Mouse (Mus musculus) liver, adult (tissue): ENCODE measurements at regions not wholly inside any gene's neighbourhood (a gene's known extent, or its start where the extent isn't known, plus 50 kb on each side); places are given as distances from the start of the nearest gene placed in this dataset.

ENCODE experiments used
- GATA4 ChIP-seq: IDR thresholded peaks from 2 replicates; pipeline ENCODE4 v1.6.1; 2014; ENCODE audit warnings: mild to moderate bottlenecking, low read length; ENCODE audit not compliant: insufficient replicate concordance

- TF ChIP-seq GATA4: no peak
These were observed 137.4 kb downstream of the Kitl start for GRCm38 (mm10) chr10:100152821-100153220.

- TF ChIP-seq GATA4: no peak
These were observed 137.9 kb downstream of the Kitl start for GRCm38 (mm10) chr10:100153311-100153710.

GRCm38 (mm10) chr10:100155566-100155965, 140.1 kb downstream of the Kitl start:
- TF ChIP-seq GATA4: no peak

DNA sequence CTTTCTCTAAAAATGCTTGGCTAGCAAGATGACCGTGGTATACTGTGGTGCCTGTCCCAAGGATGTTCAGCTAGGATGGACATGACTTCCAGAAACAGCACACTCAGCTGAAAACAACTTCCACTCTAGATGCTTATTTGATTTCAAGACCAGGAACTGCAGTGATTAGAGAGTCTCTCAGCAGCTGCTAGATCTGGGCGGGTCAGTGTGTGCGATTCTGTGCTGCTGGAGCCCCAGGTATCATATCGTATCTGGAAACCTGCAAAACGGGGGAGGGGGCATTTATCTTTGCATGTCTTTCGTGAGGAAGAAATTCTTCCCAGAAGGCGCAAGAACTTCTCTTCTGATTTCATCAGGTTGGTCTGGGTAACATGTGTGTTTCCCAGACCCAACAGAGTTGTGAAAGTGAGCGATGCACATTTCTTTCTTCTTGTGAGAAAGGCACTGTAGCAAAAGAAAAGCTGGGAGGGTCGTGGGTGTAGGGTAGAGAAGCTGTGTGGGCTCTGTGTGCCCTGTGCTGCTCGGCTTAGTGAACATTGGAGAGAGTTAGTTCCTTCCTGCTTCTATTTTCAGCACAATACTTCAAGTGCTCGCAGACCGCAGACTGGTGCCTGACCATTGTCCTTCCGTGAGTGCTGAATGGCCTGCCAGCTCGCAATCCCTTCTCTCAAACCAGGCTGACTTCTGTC, 144.6 kb downstream of the Kitl start:
- TF ChIP-seq GATA4: no peak

- no peak for TF ChIP-seq GATA4
These were observed 145.1 kb downstream of the Kitl start for GRCm38 (mm10) chr10:100160532-100160852.

DNA sequence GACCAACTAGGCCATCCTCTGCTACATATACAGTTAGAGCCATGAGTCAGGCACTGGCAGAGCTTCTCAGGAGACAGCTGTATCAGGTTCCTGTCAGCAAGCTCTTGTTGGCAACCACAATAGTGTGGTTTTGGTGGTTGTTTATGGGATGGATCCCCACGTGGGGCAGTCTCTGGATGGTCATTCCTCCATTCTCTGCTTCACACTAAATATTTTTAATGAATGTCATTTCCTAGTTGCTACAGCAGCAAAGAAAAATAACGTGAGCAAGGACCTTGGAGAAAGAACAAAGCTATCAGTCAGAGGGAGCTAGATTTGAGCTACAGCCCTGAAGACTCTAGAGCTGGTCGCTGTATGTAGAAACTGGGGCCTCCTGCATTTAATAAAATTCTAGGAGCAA, 145.7 kb downstream of the Kitl start:
- no peak for TF ChIP-seq GATA4

DNA sequence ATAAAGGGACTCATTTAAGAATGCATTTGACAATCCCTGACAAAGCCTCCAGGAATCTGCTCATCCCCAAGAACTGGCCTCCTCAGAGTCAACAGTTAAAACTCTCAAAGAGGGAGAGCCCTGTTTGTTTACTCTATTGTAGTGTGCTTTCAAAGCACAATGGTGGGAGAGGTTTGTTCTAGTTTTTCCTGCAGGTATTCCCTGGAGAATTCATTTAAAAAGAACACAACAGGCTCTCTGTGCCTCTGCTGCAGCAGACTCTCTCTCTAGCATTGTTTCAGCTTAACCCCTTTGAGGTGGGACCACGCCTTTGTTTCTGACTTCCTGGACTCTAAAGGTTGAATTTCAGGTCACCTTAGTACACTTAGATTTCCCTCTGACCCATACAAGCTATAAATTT, 149.1 kb downstream of the Kitl start:
- TF ChIP-seq GATA4: no peak

DNA sequence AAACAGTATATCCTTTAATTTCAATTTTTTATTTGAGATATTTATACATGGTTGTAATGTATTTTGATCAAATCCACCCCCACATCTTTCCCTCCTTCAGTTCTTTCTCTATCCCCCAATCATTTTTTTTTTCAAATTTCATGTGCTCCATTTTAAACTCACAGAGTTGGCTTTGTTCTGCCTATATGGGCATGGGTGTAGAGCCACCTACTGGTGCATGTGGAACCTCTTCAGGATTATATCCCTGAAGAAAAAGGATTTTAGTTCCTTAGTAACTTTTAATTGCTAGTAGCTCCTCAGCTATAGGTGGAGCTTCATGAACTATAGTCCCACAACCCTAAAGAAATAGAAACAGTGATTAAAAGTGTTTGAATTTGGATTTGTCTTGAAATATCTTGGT, 155.4 kb downstream of the Kitl start:
- TF ChIP-seq GATA4: no peak

- no peak for TF ChIP-seq GATA4
These were observed 137.8 kb upstream of the Gm4301 start for GRCm38 (mm10) chr10:100197673-100198072.

DNA sequence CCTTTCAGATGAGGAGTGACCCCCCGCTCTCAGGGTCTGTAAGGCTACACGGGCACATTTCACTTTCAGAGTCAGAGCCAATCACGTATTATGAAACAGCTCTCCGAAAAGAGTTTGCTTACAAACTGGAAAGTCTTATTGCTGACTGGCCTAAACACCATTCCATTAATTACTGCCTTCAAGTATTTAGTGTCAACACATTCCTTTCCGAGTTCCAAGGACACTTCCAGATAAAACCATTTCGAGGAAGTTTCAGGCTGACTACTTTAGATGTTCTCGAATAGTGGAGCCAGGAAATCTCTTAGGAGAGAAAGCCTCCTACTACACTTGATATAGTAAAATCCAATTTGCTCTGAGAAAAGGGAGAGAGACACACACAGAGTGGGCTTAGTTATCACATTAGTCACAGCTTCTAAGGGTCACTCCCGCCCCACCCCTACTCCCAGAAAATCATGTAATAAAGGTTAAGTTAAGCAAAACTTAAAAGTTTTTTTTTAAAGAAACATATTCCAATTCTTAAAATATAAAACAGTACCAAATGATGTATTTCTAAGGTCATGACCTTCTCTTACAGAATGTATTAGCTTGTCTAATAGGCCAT, 136.3 kb upstream of the Gm4301 start:
- TF ChIP-seq GATA4: peak; percentile 57; the same call in 1 of the 2 replicates

GRCm38 (mm10) chr10:100200431-100200830, 135.0 kb upstream of the Gm4301 start:
- no peak for TF ChIP-seq GATA4

DNA sequence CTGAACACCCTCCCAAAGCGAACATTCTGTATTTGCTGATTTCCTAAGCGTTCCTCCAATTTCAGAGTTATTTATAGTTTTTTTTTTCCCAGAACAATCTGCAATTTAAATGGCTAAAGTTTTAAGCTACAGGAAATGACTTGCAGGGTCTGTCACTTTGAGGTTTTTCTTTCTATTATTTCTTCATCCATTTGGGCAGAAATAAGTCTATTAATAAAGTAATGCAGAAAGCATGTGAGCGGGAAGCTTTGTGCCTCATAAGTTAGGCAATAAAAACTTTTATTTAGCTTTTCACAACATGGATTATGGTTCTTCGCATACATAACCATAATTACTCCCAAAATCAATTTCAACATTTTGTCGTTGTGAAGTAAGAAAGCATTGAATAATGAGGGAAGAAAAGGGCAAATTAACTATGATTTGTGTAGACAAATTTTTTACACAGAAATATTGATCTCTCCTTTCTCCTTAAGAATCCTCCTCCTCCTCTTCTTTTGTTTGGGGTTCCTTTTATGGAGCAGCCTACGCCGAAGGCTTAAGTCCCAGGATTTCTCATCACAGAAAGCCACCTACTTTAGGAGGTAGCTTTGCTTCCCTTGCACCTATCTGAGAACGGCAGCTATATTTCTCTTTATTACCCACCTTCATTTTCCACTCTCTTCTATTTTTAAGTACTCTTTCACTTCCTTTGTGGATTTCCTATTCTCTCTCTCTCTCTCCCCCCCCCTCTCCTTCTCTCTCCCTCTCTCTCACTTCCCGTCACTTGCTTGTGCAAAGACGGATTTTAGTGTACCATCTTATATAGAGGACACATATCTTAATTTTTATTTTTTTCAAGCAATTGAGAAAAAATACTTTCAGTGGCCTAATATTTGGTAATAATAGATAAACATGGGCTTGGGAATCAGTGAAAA, 128.6 kb upstream of the Gm4301 start:
- no peak for TF ChIP-seq GATA4

DNA sequence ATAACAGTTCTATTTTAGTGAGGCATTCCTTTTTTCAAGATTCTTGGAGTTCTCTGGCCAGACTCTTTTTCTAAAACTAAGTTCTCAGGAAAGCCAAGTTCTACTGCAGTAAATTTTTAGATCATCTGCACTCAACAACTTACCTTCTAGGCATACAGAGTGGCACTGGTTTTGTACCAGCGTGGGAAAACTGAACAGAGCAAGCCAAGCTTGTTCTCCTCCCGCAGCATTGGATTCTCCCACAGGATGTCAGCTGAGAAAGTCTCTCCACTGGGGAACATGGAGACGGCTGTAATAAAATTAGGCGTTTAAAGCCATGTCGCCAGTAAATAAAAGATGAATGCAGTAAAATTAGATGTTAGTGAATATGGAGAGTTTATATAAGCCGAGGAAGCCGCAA, 124.8 kb upstream of the Gm4301 start:
- no peak for TF ChIP-seq GATA4

DNA sequence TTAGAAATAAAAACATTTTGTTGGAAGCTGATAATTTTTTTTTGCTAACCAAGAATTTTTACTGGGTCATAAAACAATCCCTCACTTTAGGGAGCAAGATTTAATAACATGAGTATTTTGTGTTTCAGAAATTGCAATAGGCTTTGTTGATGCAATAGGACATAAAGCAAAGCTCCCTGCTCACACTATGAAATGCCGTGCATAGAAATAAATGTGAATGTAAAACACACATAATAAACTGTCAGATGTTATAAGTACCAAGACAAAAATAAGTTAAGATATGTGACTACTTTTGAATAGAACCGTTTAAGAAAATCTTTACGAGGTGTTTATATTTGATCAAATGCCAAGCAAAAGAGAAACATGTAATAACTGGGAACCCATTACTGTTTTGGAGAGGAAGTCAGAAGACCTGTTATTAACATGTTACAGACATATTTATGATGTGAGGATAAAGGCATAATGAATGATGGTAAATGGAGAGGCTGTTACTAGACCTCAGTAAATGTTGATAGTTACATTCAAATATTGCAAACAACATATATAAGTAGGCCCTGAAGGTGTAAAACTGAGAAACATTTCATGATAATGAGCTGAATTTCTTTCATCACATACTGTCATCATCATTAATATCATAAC, 110.9 kb upstream of the Gm4301 start:
- no peak for TF ChIP-seq GATA4

- no peak for TF ChIP-seq GATA4
These were observed 76.1 kb upstream of the Gm4301 start for GRCm38 (mm10) chr10:100259235-100259900.
